Mouse (Mus musculus) E14TG2a.4 (cell line): ENCODE results near the gene Sumf1.

Experiments used
- CTCF ChIP-seq: conservative IDR thresholded peaks from 2 replicates; pipeline ENCODE4 v1.5.1; 2014; ENCODE audit warnings: low read length
- NANOG ChIP-seq: IDR thresholded peaks from 2 replicates; pipeline ENCODE4 v1.6.1; 2014; ENCODE audit warnings: borderline replicate concordance, low read length, mixed read lengths

DNA sequence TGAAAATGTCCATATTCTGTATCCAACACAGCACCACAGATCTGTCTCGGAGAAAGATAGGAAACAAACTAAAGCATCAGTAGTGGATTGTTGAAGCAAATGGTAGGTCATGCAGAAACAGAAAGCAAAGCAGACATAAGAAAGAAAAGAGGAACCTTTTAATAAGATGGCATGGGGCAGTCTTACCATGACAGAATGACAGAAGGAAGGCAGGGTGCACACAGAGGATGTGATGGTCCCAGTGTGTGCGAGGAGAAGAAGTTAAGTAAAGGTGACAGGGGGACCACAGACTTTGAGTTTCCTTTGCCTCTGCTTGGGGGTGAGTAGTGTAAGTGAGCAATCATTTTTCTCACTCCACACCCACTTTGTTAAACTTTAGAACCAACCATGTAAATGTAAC lies 6.3 kb downstream of the Sumf1 start:
- TF ChIP-seq CTCF (no peak), NANOG (no peak)
